Mouse (Mus musculus) ES-E14 (cell line): ENCODE measurements around the gene Ust. TPM values are rescaled to one million over a fixed set of nuclear protein-coding genes. Genes with fewer than 3 reads are reported as not detected.

Experiments
- DNase-seq: peaks from one replicate; pipeline ENCODE4 v3.0.0-alpha.2; 2013; ENCODE audit warnings: low read depth, low spot score
- H3K27ac ChIP-seq: 2 replicates; pipeline ENCODE4 v1.5.1; 2012; ENCODE audit warnings: low read depth, mild to moderate bottlenecking, low read length, moderate library complexity, mixed read lengths; ENCODE audit not compliant: poor library complexity, insufficient read depth, severe bottlenecking
- H3K36me3 ChIP-seq: 2 replicates; pipeline ENCODE4 v1.6.1; 2012; ENCODE audit warnings: mild to moderate bottlenecking, low read length, moderate library complexity, mixed read lengths; ENCODE audit not compliant: control insufficient read depth, poor library complexity, insufficient read depth, severe bottlenecking
- H3K4me1 ChIP-seq, 2 experiments: fragments of 150-350 bp in 1 of 2; sonication (generic) in 1 of 2; 2 replicates each; pipeline ENCODE4 v1.6.1; 2012; ENCODE audit warnings: low read length in 2 of 2, mild to moderate bottlenecking in 1 of 2, mixed read lengths in 1 of 2; ENCODE audit not compliant: control insufficient read depth in 2 of 2, insufficient read depth in 2 of 2, poor library complexity in 1 of 2
- H3K4me3 ChIP-seq, 2 experiments: fragments of 150-350 bp in 1 of 2; sonication (generic) in 1 of 2; 2 replicates each; pipeline ENCODE4 v1.5.1; 2012; ENCODE audit warnings: low read length in 2 of 2, low read depth in 1 of 2, mild to moderate bottlenecking in 1 of 2, mixed read lengths in 1 of 2; ENCODE audit not compliant: insufficient read depth in 1 of 2, poor library complexity in 1 of 2, severe bottlenecking in 1 of 2
- H3K9ac ChIP-seq: 2 replicates; pipeline ENCODE4 v1.6.1; 2012; ENCODE audit warnings: low read depth, mild to moderate bottlenecking, low read length, mixed read lengths; ENCODE audit not compliant: poor library complexity, insufficient read depth, severe bottlenecking
- H3K9me3 ChIP-seq: fragments of 150-350 bp; sonication (generic); 2 replicates; pipeline ENCODE4 v1.6.1; 2012; ENCODE audit warnings: low read depth, mild to moderate bottlenecking, low read length; ENCODE audit not compliant: control insufficient read depth, insufficient read depth
- CHD2 ChIP-seq: IDR thresholded peaks from 2 replicates; pipeline ENCODE4 v1.6.1; 2014; ENCODE audit warnings: mild to moderate bottlenecking, low read depth, low read length, inconsistent platforms
- HCFC1 ChIP-seq: IDR thresholded peaks from 2 replicates; pipeline ENCODE4 v1.6.1; 2012; ENCODE audit warnings: low read length, inconsistent platforms, borderline replicate concordance; ENCODE audit not compliant: insufficient read depth
- MAFK ChIP-seq: IDR thresholded peaks from 2 replicates; pipeline ENCODE4 v1.6.1; 2014; ENCODE audit warnings: mild to moderate bottlenecking, low read depth, low read length, inconsistent platforms; ENCODE audit not compliant: insufficient read depth
- ZC3H11A ChIP-seq: IDR thresholded peaks from 2 replicates; pipeline ENCODE4 v1.6.1; 2012; ENCODE audit warnings: low read depth, mild to moderate bottlenecking, inconsistent platforms, low read length, borderline replicate concordance
- ZNF384 ChIP-seq: IDR thresholded peaks from 2 replicates; pipeline ENCODE4 v1.6.1; 2012; ENCODE audit warnings: low read depth, low read length, inconsistent platforms
- in situ Hi-C, 2 experiments: fragments of 600-800 bp; cut with MboI; formaldehyde crosslinking; loops; one replicate each; pipeline ENCODE4 v1.15.1; 2025; ENCODE audit warnings: low sequenced_read_pairs in 2 of 2, inconsistent platforms in 1 of 2; ENCODE audit not compliant: unreplicated experiment in 2 of 2
- total RNA-seq: library from RNA; depleted of rRNA; stranded (reverse); fragments of 300-350 nt; gene quantifications from 2 replicates; pipeline ENCODE4 v1.2.3, GENCODE M21; 2012

The Ust gene
- total RNA-seq, 1 experiment = 4.9 TPM

DNA sequence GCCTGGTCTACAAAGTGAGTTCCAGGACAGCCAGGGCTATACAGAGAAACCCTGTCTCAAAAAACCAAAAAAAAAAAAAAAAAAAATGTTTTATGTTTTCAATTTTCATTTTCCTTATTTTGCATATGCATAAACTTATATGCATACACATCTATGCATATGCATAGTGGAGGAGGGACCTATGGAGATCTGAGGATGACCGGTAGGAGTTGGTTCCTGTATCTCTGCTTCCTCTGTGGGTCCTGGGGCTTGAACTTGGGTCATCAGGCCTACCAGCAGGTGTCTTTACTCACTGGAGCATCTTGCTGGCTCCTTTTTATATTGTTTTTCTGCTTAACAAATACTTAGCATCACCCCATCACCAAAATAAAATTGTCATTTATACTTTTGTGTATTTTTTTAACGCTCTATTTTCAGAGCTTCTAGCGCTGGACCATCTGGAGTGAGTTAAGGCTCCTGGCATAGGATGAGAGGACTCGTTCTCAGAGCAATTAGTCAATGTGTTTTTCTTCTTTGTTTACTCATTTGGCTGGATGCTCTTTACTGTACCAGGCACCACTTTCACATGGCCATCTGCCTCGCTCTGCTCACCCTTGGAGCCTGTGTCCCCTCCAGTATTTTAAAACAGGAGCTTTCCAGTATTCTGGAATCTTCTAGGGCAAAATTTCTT, 290.8 kb downstream of the Ust start:
- no peak overlapping the region for H3K4me3 ChIP-seq
- DNase-seq = no peak
- no peaks in the 10 kb centered on the region for H3K9me3 ChIP-seq
- no peak overlapping the region for H3K9ac ChIP-seq
- H3K4me1 ChIP-seq = no peaks in the 10 kb centered on the region
- H3K36me3 ChIP-seq = no peaks in the 10 kb centered on the region
- in situ Hi-C loops = no loop called here
- no peak overlapping the region for H3K27ac ChIP-seq
- TF ChIP-seq HCFC1 (no peak), MAFK (no peak), ZC3H11A (no peak), ZNF384 (no peak), CHD2 (no peak)

- DNase-seq = no peak
- TF ChIP-seq ZNF384 = no peak
- TF ChIP-seq CHD2 = no peak
- TF ChIP-seq HCFC1 = no peak
- H3K4me3 ChIP-seq = no peak overlapping the region
- no peaks in the 10 kb centered on the region for H3K9me3 ChIP-seq
- H3K4me1 ChIP-seq = no peaks in the 10 kb centered on the region
- H3K27ac ChIP-seq = no peak overlapping the region
- H3K9ac ChIP-seq = no peak overlapping the region
- in situ Hi-C loops = no loop called here
- no peaks in the 10 kb centered on the region for H3K36me3 ChIP-seq
Observed at GRCm38 (mm10) chr10:8226650-8227049, 292.0 kb downstream of the Ust start.

- Histone ChIP-seq H3K4me3 (no peak overlapping the region), H3K36me3 (no peaks in the 10 kb centered on the region), H3K27ac (no peak overlapping the region), H3K9me3 (no peaks in the 10 kb centered on the region), H3K9ac (no peak overlapping the region), H3K4me1 (no peaks in the 10 kb centered on the region)
- TF ChIP-seq ZC3H11A = no peak
- TF ChIP-seq HCFC1 = no peak
- TF ChIP-seq MAFK = no peak
- DNase-seq = no peak
- in situ Hi-C loops = no loop called here
Observed at GRCm38 (mm10) chr10:8224641-8225040, 294.0 kb downstream of the Ust start.

DNA sequence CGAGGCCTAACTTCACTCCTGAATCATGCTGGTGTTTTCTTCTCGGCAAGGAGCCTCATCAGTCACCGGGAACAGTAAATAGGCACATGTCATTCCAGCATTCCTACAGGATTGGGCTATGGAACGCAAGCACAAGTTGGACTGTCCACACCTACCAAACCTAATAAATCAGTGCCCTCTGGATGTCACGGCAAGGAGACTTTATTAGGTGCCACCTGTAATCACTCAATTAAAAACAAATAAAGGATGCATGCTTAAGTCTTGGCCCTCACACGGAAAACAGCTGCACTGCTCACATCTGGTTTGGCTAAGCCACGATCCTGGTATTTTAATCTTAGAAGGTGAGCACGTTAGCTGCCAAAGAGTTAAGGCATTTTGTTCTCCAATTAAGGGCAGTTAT, 294.6 kb downstream of the Ust start:
- H3K9me3 ChIP-seq = no peaks in the 10 kb centered on the region
- no peaks in the 10 kb centered on the region for H3K36me3 ChIP-seq
- no peak overlapping the region for H3K4me3 ChIP-seq
- H3K9ac ChIP-seq = no peak overlapping the region
- H3K4me1 ChIP-seq = no peaks in the 10 kb centered on the region
- in situ Hi-C loops = no loop called here
- no peak for DNase-seq
- no peak overlapping the region for H3K27ac ChIP-seq
- no peak for TF ChIP-seq CHD2
- no peak for TF ChIP-seq HCFC1
- TF ChIP-seq MAFK = no peak
- no peak for TF ChIP-seq ZC3H11A
- TF ChIP-seq ZNF384 = no peak

DNA sequence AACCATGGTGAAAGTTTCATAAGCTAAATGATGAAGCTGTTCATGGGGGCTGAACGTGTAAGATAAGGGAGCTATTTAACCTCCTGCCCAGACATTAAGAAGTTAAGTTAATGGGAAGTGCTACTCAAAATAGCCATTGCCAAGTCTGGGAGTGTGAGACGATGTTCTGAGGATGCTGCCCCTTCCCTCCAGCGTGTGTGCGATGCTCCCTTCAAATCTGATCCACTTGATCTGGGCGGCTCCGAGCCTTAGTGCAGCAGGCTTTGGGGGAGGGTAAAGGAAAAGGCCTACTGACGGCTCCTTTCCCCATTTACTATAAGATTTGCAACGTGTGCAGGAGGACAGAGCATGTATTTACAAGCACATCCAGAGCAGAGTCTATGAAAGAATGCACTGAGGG, 301.7 kb downstream of the Ust start:
- in situ Hi-C loops = no loop called here
- Histone ChIP-seq H3K9me3 (no peaks in the 10 kb centered on the region), H3K36me3 (no peaks in the 10 kb centered on the region), H3K9ac (no peak overlapping the region), H3K4me3 (no peak overlapping the region), H3K27ac (no peak overlapping the region), H3K4me1 (no peaks in the 10 kb centered on the region)
- DNase-seq = no peak
- TF ChIP-seq ZNF384 (no peak), HCFC1 (no peak), ZC3H11A (no peak), CHD2 (no peak), MAFK (no peak)
